Mouse (Mus musculus): ENCODE data around the gene Ccnd3.
A peak's percentile ranks its signal among the peaks of the same experiment; 100 is the strongest.

Ccnd3 gene

GRCm38 (mm10) chr17:47512956-47513775 is 8.3 kb downstream of the Ccnd3 start:
- no peak for DNase-seq (ENCODE audit: low spot score in 2 of 2)

DNA sequence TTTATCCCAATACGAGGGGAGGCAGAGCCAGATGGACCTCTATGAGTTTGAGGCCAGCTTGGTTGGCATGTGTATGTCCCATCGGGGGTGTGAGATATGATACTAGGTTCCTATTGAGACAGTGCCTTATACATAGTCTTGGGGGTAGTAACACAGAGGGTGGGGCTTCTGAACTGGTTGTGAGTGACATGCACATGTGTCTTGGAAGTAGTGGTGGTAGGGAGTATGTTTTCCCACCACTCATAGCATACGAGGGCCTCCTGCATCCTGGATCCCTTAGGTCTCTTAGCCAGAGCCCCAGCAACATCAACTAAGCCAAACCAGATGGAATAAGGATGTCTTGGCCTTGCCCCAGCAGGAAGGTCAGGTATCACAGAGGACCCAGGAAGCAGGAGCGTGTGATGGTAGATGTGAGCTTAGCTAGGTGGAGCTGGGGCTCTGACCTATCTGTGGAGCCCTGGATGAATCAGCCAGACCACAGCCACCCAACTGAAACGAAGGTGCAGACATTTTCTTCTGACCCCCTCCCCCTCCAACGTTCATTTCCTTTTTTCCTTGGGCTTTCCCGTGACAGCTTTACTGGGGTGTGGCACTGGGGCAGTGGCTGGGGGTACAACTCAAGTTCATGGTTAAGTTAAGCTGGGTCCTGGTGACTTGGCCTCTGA is 10.5 kb downstream of the Ccnd3 start:
- no peak for DNase-seq (ENCODE audit: low spot score in 2 of 2)

DNA sequence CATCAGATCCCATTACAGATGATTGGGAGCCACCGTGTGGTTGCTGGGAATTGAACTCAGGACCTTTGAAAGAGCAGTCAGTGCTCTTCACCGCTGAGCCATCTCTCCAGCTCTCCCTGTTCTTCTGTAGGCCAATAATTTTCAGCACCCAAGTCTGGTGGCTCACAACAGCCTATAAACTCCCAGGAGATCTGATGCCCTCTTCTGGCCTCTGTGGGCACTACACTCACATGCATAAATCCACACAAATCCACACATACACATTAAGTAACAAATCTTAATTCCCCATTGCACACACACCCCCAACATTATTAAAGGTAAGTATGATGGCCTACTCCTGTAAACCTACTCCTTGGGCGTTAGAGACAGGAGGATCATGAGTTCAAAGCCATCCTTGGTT is 11.4 kb downstream of the Ccnd3 start:
- no peak for DNase-seq (ENCODE audit: low spot score in 2 of 2)

GRCm38 (mm10) chr17:47518205-47518604 is 13.4 kb downstream of the Ccnd3 start:
- no peak for DNase-seq (ENCODE audit: low spot score in 2 of 2)

DNA sequence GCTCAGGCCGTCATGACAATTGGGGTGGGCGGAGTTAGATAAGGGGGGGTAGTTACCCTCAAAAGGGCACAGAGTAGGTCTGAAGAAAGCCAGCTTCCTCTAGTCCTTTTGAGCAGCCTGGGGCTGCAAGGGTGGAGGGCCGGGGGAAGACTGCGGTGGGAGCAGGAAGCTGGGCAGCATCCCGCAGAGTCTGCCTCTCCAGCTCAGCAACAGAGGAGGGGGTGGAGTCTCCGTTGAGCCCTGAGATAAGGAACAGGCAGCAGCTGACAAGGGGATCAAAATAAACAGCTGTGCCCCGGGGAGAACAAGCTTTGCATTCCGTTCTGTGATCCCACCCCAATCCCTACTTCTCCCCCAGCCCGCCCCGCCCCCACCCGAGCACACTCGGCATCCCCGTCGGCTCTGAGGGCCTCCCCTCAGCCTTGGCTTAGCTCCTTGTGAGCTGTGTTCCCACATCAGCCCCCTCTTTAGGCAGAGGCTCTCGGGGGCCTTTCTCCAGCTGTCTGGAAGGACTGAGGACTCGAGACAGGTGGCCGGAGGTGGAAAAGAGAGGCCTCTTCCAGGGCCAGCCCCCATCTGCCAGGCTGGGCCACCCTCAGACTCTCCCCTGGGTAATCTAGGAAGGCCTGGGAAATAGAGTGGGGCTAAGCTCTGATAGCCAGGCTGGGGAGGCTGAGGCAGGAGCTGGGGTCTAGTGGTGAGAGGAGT is 16.9 kb downstream of the Ccnd3 start:
- DNase-seq (ENCODE audit: low spot score in 2 of 2) = peak; percentile 81 to 87

GRCm38 (mm10) chr17:47522536-47522935 is 17.7 kb downstream of the Ccnd3 start:
- no peak for DNase-seq (ENCODE audit: low spot score in 2 of 2)

DNA sequence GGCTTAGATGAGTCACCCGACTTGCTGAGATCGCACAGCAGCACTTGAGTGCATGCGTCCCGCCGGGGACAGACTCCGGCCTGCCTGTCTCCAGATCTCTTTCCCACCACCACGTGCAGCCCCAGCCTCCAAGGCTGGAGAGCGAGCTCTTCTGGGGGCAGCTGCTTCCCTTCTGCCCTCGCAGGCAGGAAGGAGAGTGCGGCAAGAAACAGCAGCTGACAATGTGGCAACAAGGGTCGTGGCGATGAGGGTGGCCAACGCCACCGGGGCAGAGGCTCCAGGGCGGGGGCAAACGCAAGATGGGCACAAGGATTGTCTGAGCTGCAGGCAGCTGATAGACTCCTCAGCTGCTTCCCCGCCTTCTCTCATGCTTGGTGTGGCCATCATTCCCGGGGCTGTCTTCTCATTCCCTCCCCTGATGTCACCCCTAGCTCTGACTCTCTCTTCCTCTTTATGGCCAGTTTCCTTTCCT is 18.4 kb downstream of the Ccnd3 start:
- peak; percentile 76 to 85 for DNase-seq (ENCODE audit: low spot score in 2 of 2)

DNA sequence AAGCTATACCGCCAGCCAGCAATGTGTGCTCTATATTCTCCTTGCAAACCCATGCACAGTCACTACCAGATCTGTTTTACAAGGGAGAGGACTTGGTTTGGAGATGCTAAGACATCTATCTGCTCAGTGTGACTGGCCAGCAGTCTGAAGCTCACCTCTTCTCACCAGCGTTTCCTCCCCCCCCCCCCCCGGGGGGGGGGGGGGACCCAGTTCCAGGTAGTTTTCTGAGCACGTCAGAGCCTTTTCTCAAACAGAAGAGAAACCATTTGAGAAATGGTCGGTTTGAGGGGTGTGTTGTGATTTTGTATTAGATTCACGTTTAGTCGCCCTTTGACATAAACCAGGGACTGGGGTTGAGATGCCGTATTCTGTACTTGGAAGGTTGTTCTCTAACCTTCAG is 19.2 kb downstream of the Ccnd3 start:
- DNase-seq (ENCODE audit: low spot score in 2 of 2) = no peak

DNA sequence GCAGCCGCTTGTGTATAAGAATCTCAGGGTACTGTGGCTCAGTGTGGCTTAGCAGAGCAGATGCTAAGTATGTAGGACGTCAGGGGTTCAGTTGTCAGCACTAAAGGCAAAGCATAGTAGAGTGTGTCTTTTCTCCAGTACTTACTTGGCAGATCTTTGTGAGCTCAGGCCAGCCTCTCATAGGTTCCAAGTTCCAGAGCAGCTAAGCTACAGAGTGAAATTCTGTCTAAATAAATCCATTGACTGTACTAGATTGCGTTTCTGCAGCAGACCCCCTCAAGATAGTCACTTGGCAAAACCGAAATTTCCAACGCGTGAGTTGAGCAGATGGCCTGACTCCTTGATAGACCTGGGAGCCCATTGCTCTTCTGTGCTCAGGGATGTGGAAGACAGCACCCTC is 20.1 kb downstream of the Ccnd3 start:
- no peak for DNase-seq (ENCODE audit: low spot score in 2 of 2)

DNA sequence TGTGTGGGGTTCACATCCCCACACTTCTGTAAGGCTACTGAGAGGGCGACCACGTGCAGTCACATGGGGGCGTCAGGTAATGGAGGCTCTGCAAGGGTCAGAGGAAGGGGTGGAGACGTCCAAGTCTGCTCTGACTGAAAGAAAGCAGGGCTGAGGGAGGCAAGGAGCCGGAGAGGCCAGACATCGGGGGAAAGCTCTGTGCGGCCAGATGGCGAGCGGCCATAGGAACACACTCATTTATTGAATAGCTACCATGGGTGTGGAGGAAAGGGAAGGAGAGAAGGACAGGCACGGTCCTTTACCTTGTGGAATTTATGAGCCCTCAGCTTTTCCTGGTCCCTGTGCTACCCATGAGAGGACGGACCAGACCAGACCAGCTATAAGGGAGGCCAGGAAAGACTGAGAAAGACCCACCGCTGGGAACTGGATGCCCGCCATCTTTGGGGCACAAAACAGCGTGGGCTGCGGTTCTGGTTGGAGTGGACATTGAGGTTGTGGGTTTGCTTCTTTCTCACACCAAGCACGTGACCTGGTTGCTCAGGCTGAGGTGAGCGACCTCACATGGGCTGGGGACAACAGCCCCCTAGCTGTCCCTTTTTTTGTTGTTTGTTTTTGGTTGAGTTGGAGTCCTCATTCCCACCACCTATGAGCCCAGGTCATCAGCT is 22.1 kb downstream of the Ccnd3 start:
- DNase-seq (ENCODE audit: low spot score in 2 of 2) = no peak

DNA sequence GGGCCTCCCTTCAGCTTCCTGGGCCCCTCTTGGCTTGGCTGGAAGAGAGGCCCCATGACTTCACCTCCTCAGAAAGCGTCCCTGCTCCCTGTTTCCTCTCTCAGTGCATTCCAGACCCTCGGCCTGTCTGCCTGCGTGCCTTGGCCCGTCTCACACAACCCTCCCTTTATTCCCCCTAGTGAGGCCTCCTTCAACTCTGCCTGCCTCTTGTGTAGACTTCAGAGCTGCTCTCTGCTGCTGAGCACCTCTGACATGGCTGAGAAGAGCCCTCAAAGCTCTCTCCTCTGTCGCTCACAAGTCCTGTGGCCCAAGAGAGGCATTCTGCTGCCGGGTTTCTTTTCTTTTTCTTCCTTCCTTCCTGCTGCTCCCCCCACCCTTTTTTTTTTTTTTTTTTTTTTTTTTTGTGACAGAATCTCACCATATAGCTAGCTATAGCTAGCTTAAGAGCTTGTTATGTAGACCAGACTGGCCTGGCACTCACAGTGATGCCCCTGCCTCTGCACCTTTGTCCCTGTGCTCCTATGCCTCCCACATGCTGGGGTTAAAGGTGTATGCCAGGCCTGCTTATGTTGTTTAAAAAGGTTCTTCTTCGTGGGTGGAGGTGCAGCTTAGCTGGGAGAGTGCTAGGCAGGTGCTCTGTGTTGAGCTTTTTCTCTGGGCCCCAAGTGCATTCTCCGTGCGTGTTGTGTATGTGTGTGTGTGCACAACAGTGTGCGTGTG is 22.9 kb downstream of the Ccnd3 start:
- DNase-seq (ENCODE audit: low spot score in 2 of 2) = no peak

DNA sequence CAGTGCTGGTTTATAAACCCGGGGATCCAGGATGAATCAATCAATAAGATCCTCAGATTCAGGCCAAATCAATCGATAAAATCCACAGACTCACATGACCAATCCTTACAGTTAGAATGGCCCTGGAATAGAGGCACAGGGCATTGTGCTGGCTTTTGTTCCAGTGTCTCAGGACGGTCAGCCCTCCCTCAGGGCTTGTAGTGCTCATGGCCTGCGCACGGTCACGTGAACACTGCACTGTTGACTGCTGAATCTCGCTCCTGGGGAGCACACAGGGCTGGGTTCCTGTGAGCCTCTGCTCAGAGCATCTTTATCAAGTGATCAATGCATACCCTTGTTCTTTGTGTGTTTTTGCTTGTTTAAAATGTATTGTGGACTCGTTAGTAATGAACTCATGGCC is 24.1 kb downstream of the Ccnd3 start:
- no peak for DNase-seq (ENCODE audit: low spot score in 2 of 2)

- no peak for DNase-seq (ENCODE audit: low spot score in 2 of 2)
Observed at GRCm38 (mm10) chr17:47529595-47529994, 24.7 kb downstream of the Ccnd3 start.

DNA sequence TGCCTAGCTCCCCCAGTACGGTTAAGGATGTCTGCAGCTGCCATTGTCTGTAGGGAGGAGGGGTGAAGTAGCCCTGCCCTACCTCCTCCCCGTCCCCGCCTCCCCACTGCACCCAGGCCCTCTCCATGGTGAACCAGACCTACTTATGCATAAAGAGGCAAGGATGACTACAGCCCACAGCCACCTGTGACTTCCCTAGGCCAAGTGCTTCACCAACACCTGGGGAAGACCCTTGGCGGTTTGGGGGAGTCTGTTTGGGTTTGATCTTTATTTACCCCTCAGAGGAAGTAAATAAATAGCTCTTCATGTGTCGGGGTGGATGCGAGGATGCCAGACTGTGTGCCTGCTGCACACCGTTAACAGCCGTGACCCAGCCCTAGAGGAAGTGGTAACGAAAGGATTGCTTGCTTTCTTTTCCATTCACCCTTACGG is 26.6 kb downstream of the Ccnd3 start:
- no peak for DNase-seq (ENCODE audit: low spot score in 2 of 2)

DNA sequence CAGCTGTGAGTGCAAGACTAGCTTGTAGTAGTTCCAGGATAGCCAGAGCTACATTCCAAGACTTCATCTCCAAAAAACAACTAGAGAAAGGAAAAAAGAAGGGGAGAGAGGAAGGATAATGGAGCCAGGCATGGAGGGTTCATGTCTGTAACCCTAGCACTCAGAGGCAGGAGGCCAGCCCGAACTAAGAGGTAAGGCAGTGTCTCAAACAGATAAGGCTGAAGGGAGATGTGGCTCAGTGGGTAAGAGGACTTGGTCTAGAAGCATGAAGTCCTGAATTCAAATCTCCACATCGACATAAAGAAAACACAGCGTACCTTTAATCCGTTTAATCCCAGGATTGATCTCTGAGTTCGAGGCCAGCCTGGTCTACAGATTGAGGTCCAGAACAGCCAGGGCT is 27.5 kb downstream of the Ccnd3 start:
- DNase-seq (ENCODE audit: low spot score in 2 of 2) = no peak

DNA sequence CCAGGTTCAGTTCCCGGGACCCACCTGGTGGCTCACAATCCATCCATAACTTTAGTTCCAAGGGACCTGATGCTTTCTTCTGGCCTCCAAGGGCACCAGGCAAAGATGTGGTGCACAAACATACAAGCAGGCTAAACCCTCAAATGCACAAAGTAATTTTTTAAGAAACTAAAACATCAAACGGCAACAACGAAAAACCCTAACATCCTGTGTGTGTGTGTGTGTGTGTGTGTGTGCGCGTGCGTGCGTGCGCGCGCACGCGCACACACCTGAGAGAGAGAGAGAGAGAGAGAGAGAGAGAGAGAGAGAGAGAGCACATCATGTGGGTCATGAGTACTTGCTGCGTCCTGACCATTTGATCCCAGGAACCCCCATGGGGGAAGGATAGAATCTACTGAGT is 28.8 kb downstream of the Ccnd3 start:
- no peak for DNase-seq (ENCODE audit: low spot score in 2 of 2)

- DNase-seq (ENCODE audit: low spot score in 2 of 2) = peak; percentile 82 to 88
Observed at GRCm38 (mm10) chr17:47535812-47536236, 31.0 kb downstream of the Ccnd3 start.

- DNase-seq (ENCODE audit: low spot score in 2 of 2) = no peak
Observed at GRCm38 (mm10) chr17:47538049-47538448, 33.2 kb downstream of the Ccnd3 start.

DNA sequence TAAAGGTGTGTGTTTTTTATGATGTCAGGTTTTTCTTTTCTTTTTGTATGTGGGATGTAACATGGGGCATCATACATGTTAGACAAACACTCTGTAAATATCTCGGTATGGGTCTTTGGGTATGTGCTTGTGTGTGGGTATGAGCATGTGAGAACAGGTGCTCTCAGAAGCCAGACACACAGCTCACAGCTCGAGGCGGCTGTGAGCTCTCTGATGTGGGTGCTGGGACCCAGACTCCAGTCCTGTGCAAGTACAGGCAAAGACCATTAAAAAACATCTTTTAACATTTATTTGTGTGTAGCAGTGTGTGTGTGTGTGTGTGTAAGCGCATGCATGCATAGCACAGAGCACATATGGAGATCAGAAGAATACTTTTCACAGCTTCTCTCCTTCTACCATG is 34.3 kb downstream of the Ccnd3 start:
- DNase-seq (ENCODE audit: low spot score in 2 of 2) = no peak

DNA sequence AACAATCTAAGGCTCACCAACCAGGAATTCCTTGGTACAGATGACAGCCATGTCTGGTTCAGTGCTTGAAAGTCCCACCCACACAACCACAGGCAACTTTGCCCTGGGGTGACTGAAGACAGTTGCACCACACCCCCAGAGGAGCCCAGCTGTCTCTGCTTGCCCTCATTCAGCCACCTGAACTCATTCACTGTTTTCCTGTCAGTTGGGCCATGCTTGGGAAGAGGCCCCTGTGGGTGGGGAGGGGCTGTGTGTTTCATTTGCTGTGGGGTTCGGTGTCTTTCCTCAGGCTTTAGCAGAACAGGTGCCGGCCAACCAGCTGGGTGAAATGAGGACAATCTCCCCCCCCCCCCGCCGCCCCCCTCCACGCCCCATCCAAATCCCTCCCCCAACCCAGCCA is 37.2 kb downstream of the Ccnd3 start:
- peak in 1 of 2 experiments; percentile 36 for DNase-seq (ENCODE audit: low spot score in 2 of 2)

DNA sequence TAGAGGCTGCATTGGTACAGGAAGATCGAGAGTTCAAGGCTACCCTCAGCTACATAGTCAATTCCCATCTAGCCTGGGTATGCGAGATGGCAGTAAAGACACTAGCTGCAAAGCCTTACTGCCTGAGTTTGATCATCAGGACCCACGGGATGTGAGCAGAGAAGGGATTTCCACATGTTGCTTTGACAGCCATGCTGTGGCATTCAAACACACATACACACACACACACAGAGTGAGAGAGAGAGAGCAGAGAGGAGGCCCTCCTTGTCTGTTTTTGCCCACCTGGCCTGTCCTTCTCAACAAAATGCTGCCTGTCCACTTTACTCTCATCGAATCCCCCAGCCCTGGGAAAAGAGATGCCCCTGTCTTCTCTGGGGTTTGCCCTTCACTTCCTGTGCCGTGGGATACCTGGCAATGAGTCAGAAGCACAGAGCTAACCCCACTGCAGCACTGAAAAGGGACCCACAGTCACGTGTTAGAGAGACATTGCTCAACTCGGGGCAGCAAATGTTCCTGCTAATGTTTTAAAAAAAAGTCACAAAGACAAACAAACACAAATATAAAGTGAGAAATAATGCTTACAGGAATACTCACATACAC is 38.3 kb downstream of the Ccnd3 start:
- DNase-seq (ENCODE audit: low spot score in 2 of 2) = no peak

All from spleen, postnatal 4 days (tissue).